Mouse (Mus musculus): ENCODE data around the gene Exd1.

DNA sequence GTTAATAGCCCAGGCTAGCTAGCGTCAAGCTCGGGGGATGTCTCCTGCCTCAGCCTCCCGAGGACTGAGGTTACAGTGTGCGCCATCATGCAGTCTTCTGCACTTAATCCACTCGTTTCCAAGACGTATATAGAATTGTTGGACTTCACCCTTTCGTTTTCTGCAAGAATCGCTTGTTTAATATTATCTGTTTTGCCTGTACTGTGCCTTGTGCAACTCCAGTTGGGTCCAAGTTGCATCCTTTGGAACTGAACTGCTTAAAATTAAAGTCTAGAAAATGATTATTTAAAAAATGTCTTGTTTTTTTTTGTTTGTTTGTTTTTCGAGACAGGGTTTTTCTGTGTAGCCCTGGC is 69.1 kb downstream of the Exd1 start:
- TF ChIP-seq CTCF (IDR thresholded peaks at IDR 0.05; ENCODE audit: borderline replicate concordance, insufficient read depth, low read length) (no peak), POLR2A (IDR thresholded peaks at IDR 0.05; ENCODE audit: low read depth, low read length) (no peak; the same call in 1 of the 2 replicates)
